Mouse (Mus musculus) erythroblast, embryonic 14.5 days (primary cell): ENCODE measurements around the gene Mab21l3. TPM values are rescaled to one million over a fixed set of nuclear protein-coding genes. Genes with fewer than 3 reads are reported as not detected.
"Not testable (repeated sequence)": the region's sequence is repeated elsewhere in the genome, so short reads cannot be mapped to it uniquely, and the experiment has no call there.

Experiments
- H3K27me3 ChIP-seq: 2 replicates; pipeline ENCODE4 v1.6.1; 2012; ENCODE audit warnings: inconsistent platforms; ENCODE audit not compliant: control insufficient read depth
- H3K36me3 ChIP-seq: 2 replicates; pipeline ENCODE4 v1.6.1; 2012; ENCODE audit warnings: mild to moderate bottlenecking, inconsistent platforms; ENCODE audit not compliant: control insufficient read depth
- H3K4me1 ChIP-seq: 2 replicates; pipeline ENCODE4 v1.6.1; 2012; ENCODE audit warnings: inconsistent platforms; ENCODE audit not compliant: control insufficient read depth
- H3K4me3 ChIP-seq: replicated peaks from 2 replicates; pipeline ENCODE3; 2012; ENCODE audit warnings: moderate library complexity, mild to moderate bottlenecking, inconsistent platforms
- H3K9me3 ChIP-seq: 2 replicates; pipeline ENCODE4 v1.6.1; 2012; ENCODE audit warnings: low read length, inconsistent platforms, mixed read lengths; ENCODE audit not compliant: control insufficient read depth
- GATA1 ChIP-seq: IDR thresholded peaks from 2 replicates; pipeline ENCODE4 v1.6.1; 2012; ENCODE audit warnings: low read length, inconsistent platforms, mixed read lengths
- TAL1 ChIP-seq: IDR thresholded peaks from 3 replicates; pipeline ENCODE4 v1.6.1; 2012; ENCODE audit warnings: low read length, inconsistent platforms, mixed read lengths
- polyA plus RNA-seq: library from polyadenylated mRNA; stranded (reverse); fragments of >175 nt; gene quantifications from 2 replicates; pipeline ENCODE4 v1.2.3, GENCODE M21; 2012

Gene Mab21l3
- polyA plus RNA-seq, 1 experiment, result not detected

- H3K36me3 ChIP-seq, result no peaks in the 10 kb centered on the region
- H3K9me3 ChIP-seq, result no peaks in the 10 kb centered on the region
- no peaks in the 10 kb centered on the region for H3K4me1 ChIP-seq
- TF ChIP-seq GATA1 (no peak), TAL1 (no peak)
- no peaks in the 10 kb centered on the region for H3K27me3 ChIP-seq
- H3K4me3 ChIP-seq, result no peak overlapping the region
Measured at GRCm38 (mm10) chr3:101829881-101830616, 18.7 kb downstream of the Mab21l3 start.

GRCm38 (mm10) chr3:101828595-101828994, 20.2 kb downstream of the Mab21l3 start:
- Histone ChIP-seq H3K9me3 (no peaks in the 10 kb centered on the region), H3K27me3 (no peaks in the 10 kb centered on the region), H3K4me1 (no peaks in the 10 kb centered on the region), H3K4me3 (no peak overlapping the region), H3K36me3 (no peaks in the 10 kb centered on the region)
- no peak for TF ChIP-seq GATA1
- no peak for TF ChIP-seq TAL1

GRCm38 (mm10) chr3:101827220-101827715, 21.5 kb downstream of the Mab21l3 start:
- H3K4me3 ChIP-seq, result no peak overlapping the region
- no peaks in the 10 kb centered on the region for H3K36me3 ChIP-seq
- H3K4me1 ChIP-seq, result no peaks in the 10 kb centered on the region
- no peaks in the 10 kb centered on the region for H3K27me3 ChIP-seq
- no peaks in the 10 kb centered on the region for H3K9me3 ChIP-seq
- TF ChIP-seq TAL1 (no peak), GATA1 (no peak)

- no peaks in the 10 kb centered on the region for H3K36me3 ChIP-seq
- no peak for TF ChIP-seq GATA1
- no peak for TF ChIP-seq TAL1
Measured at GRCm38 (mm10) chr3:101824338-101824737, 24.4 kb downstream of the Mab21l3 start.

GRCm38 (mm10) chr3:101822052-101822451, 26.7 kb downstream of the Mab21l3 start:
- Histone ChIP-seq H3K9me3 (no peaks in the 10 kb centered on the region), H3K36me3 (no peaks in the 10 kb centered on the region)
- TF ChIP-seq GATA1, result no peak
- no peak for TF ChIP-seq TAL1

More at GRCm38 (mm10) chr3:101824338-101824737, 24.4 kb downstream of the Mab21l3 start:
- no peaks in the 10 kb centered on the region for H3K4me1 ChIP-seq
- no peaks in the 10 kb centered on the region for H3K9me3 ChIP-seq
- H3K27me3 ChIP-seq, result no peaks in the 10 kb centered on the region
- no peak overlapping the region for H3K4me3 ChIP-seq

GRCm38 (mm10) chr3:101820708-101821107, 28.1 kb downstream of the Mab21l3 start:
- not testable (repeated sequence) for H3K4me1 ChIP-seq, H3K36me3 ChIP-seq, H3K27me3 ChIP-seq, H3K9me3 ChIP-seq, H3K4me3 ChIP-seq

More at GRCm38 (mm10) chr3:101822052-101822451, 26.7 kb downstream of the Mab21l3 start:
- no peaks in the 10 kb centered on the region for H3K4me1 ChIP-seq
- no peaks in the 10 kb centered on the region for H3K27me3 ChIP-seq
- no peak overlapping the region for H3K4me3 ChIP-seq

GRCm38 (mm10) chr3:101816006-101816405, 32.8 kb downstream of the Mab21l3 start:
- Histone ChIP-seq H3K27me3 (no peaks in the 10 kb centered on the region), H3K4me1 (no peaks in the 10 kb centered on the region), H3K36me3 (no peaks in the 10 kb centered on the region), H3K9me3 (no peaks in the 10 kb centered on the region), H3K4me3 (no peak overlapping the region)
- TF ChIP-seq TAL1 (no peak), GATA1 (no peak)

GRCm38 (mm10) chr3:101814790-101815189, 34.0 kb downstream of the Mab21l3 start:
- H3K9me3 ChIP-seq, result no peaks in the 10 kb centered on the region
- TF ChIP-seq TAL1 (no peak), GATA1 (no peak)
- H3K4me1 ChIP-seq, result no peaks in the 10 kb centered on the region
- no peaks in the 10 kb centered on the region for H3K27me3 ChIP-seq
- H3K4me3 ChIP-seq, result no peak overlapping the region
- no peaks in the 10 kb centered on the region for H3K36me3 ChIP-seq

- no peaks in the 10 kb centered on the region for H3K27me3 ChIP-seq
- H3K4me1 ChIP-seq, result no peaks in the 10 kb centered on the region
- H3K36me3 ChIP-seq, result no peaks in the 10 kb centered on the region
- H3K4me3 ChIP-seq, result no peak overlapping the region
- H3K9me3 ChIP-seq, result no peaks in the 10 kb centered on the region
- no peak for TF ChIP-seq GATA1
- TF ChIP-seq TAL1, result no peak
Measured at GRCm38 (mm10) chr3:101812341-101812962, 36.3 kb downstream of the Mab21l3 start.

GRCm38 (mm10) chr3:101811931-101812330, 36.8 kb downstream of the Mab21l3 start:
- H3K36me3 ChIP-seq, result no peaks in the 10 kb centered on the region
- no peaks in the 10 kb centered on the region for H3K9me3 ChIP-seq
- TF ChIP-seq TAL1 (no peak), GATA1 (no peak)
- no peaks in the 10 kb centered on the region for H3K27me3 ChIP-seq
- no peaks in the 10 kb centered on the region for H3K4me1 ChIP-seq
- H3K4me3 ChIP-seq, result no peak overlapping the region
